Mouse (Mus musculus) erythroid progenitor cell, adult 5-6 weeks (primary cell): ENCODE results near the gene Nrip3. TPM values are rescaled to one million over a fixed set of nuclear protein-coding genes. Genes with fewer than 3 reads are reported as not detected.
A peak's percentile ranks its signal among the peaks of the same experiment; 100 is the strongest.

Experiments used
- ATAC-seq: replicated peaks from 2 replicates; pipeline ENCODE4 v1.8.0; 2016; ENCODE audit warnings: moderate number of reproducible peaks, mild to moderate bottlenecking, moderate TSS enrichment, inconsistent platforms; ENCODE audit not compliant: poor library complexity, low FRiP score, severe bottlenecking
- total RNA-seq, 2 experiments: library from RNA; stranded (forward) in 1 of 2; stranded (reverse) in 1 of 2; fragments of 150-400 nt in 1 of 2; fragments of 186-747, 209-891 nt in 1 of 2; gene quantifications; 2 replicates each; pipeline versions ENCODE4 v1.2.3 to v1.2.4; 2015 to 2017; ENCODE audit warnings: low replicate concordance in 2 of 2

The Nrip3 gene
- 18.9 and 22.0 TPM in 2 replicates for total RNA-seq (2015; ENCODE audit: low replicate concordance)
- 25.0 and 38.0 TPM in 2 replicates for total RNA-seq (2017; ENCODE audit: low replicate concordance)

- ATAC-seq, result peak; percentile 88
Measured at GRCm38 (mm10) chr7:109781470-109782203, at the start of gene Nrip3. Nrip3 (minus strand) TSS chr7:109782025.

GRCm38 (mm10) chr7:109831376-109831775 is 49.6 kb upstream of the Nrip3 start:
- ATAC-seq, result no peak

GRCm38 (mm10) chr7:109826911-109827310 is 45.1 kb upstream of the Nrip3 start:
- no peak for ATAC-seq

- ATAC-seq, result no peak
Measured at GRCm38 (mm10) chr7:109825293-109825692, 43.5 kb upstream of the Nrip3 start.

GRCm38 (mm10) chr7:109818600-109818999 is 36.8 kb upstream of the Nrip3 start:
- ATAC-seq, result peak; percentile 76

GRCm38 (mm10) chr7:109817954-109818353 is 36.1 kb upstream of the Nrip3 start:
- peak; percentile 85 for ATAC-seq

GRCm38 (mm10) chr7:109813330-109814140 is 31.7 kb upstream of the Nrip3 start:
- no peak for ATAC-seq

- ATAC-seq, result no peak
Measured at GRCm38 (mm10) chr7:109807616-109808485, 26.0 kb upstream of the Nrip3 start.

GRCm38 (mm10) chr7:109804843-109805242 is 23.0 kb upstream of the Nrip3 start:
- peak; percentile 72 for ATAC-seq

GRCm38 (mm10) chr7:109804355-109804754 is 22.5 kb upstream of the Nrip3 start:
- no peak for ATAC-seq

- no peak for ATAC-seq
Measured at GRCm38 (mm10) chr7:109803516-109803915, 21.7 kb upstream of the Nrip3 start.

- peak; percentile 75 for ATAC-seq
Measured at GRCm38 (mm10) chr7:109800626-109801025, 18.8 kb upstream of the Nrip3 start.

- no peak for ATAC-seq
Measured at GRCm38 (mm10) chr7:109799168-109799567, 17.3 kb upstream of the Nrip3 start.

- 0 out of 2 replicates have a peak, but pooled peaks have one; percentile 20 for ATAC-seq
Measured at GRCm38 (mm10) chr7:109795564-109795963, 13.7 kb upstream of the Nrip3 start.

GRCm38 (mm10) chr7:109794556-109794955 is 12.7 kb upstream of the Nrip3 start:
- ATAC-seq, result no peak

GRCm38 (mm10) chr7:109792759-109793158 is 10.9 kb upstream of the Nrip3 start:
- ATAC-seq, result peak; percentile 82

GRCm38 (mm10) chr7:109790818-109791217 is 9.0 kb upstream of the Nrip3 start:
- ATAC-seq, result no peak

GRCm38 (mm10) chr7:109787860-109788259 is 6.0 kb upstream of the Nrip3 start:
- no peak for ATAC-seq

GRCm38 (mm10) chr7:109783281-109783680 is 1.5 kb upstream of the Nrip3 start:
- ATAC-seq, result no peak

- peak; percentile 89 for ATAC-seq
Measured at GRCm38 (mm10) chr7:109781087-109781469, 747 bp downstream of the Nrip3 start.
